Mouse (Mus musculus) gastrocnemius, postnatal 10 days (tissue): Measurements from ENCODE around the gene Rasal2. TPM values are rescaled to one million over a fixed set of nuclear protein-coding genes. Genes with fewer than 3 reads are reported as not detected.

ENCODE experiments used
- DNase-seq: peaks from one replicate; pipeline ENCODE4 v3.0.0; 2021; ENCODE audit warnings: mixed read lengths
- long read RNA-seq, 2 experiments: library from polyadenylated mRNA; stranded (forward); transcript quantifications; one replicate each; pipeline ENCODE4 v2.0.0; 2021
- total RNA-seq, 2 experiments: library from RNA; stranded (reverse); gene quantifications; 2 replicates each; pipeline ENCODE4 v1.2.3; 2021

The Rasal2 gene
- total RNA-seq, result 10 to 100 TPM; 13.1 to 17.4 TPM
- long read RNA-seq, experiment 1, partial matches to known transcripts, result 2 of 7 reads
- long read RNA-seq, experiment 1, other reads (novel, unspliced or antisense), result 4 of 7 reads
- long read RNA-seq, experiment 2, partial matches to known transcripts, result 3 of 4 reads
- long read RNA-seq, experiment 2, other reads (novel, unspliced or antisense), result 0 of 4 reads

GRCm38 (mm10) chr1:157412454-157413369 lies at the start of gene Rasal2:
TSS of gene Rasal2 (minus strand) at chr1:157412595.
- peak; percentile 98 for DNase-seq

DNA sequence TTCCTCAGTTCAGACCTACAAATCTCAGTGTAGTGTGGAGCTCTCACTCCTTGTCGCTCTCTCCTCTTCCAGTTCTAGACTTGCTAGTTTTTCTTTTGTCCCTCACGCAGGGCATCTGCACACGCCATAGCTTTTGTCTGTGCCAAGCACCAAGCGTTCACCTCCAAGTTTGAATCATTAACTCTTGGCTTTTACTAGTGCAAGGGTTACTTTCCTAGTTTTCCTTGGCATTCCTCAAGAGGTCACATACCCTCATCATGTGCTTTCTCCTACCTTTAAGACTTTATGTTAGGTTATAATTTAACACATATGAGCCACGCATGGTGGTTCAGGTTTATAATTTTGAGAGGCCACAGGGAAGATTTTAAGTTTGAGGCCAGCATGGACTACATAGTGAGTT lies 48.9 kb upstream of the Rasal2 start:
- DNase-seq, result no peak

GRCm38 (mm10) chr1:157459904-157460303 lies 47.5 kb upstream of the Rasal2 start:
- DNase-seq, result no peak

GRCm38 (mm10) chr1:157458421-157459208 lies 46.2 kb upstream of the Rasal2 start, which contains the start of gene Cryzl2:
TSS of gene Cryzl2 (plus strand) at chr1:157458577.
- DNase-seq, result peak; percentile 77

GRCm38 (mm10) chr1:157457789-157458188 lies 45.4 kb upstream of the Rasal2 start:
- DNase-seq, result no peak

- DNase-seq, result no peak
These were observed 42.5 kb upstream of the Rasal2 start for GRCm38 (mm10) chr1:157454876-157455275.

DNA sequence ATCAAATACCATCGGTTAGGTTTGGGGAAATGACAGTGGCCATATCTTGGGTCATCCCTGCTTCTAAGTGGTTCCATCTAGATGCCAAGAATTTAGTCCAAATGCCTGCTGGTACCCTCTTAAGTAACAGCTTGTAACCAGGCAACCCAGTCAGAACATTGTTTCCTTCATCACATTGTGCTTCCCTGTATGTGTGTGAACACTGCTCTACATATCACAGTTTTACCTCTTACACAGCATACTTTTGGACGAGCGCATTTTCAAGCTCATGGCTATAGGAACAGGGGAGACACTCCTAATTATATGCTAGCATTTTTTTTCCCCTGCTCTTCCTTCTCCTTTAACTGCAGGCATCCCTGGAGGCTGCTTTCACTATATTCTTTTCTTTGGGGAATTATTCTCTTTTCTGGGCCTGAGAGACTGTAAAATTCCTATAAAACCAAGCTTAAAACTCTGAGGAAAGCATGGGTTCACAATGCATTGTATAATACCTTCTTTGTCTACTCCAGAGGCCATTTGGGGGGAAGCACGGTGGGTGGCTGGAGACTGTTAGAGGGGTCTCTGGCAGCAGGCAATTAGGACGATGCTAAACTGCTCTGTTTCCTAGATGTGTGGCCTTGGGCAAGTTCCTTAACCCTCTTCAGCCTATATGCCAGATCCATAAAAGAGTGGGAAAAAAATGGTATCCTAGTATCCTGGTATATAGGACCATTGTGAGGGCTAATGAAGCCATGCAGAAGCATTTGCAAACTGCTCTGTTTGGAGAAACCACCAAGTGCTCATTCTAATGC lies 40.6 kb upstream of the Rasal2 start:
- no peak for DNase-seq

GRCm38 (mm10) chr1:157452284-157452683 lies 39.9 kb upstream of the Rasal2 start:
- DNase-seq, result no peak

DNA sequence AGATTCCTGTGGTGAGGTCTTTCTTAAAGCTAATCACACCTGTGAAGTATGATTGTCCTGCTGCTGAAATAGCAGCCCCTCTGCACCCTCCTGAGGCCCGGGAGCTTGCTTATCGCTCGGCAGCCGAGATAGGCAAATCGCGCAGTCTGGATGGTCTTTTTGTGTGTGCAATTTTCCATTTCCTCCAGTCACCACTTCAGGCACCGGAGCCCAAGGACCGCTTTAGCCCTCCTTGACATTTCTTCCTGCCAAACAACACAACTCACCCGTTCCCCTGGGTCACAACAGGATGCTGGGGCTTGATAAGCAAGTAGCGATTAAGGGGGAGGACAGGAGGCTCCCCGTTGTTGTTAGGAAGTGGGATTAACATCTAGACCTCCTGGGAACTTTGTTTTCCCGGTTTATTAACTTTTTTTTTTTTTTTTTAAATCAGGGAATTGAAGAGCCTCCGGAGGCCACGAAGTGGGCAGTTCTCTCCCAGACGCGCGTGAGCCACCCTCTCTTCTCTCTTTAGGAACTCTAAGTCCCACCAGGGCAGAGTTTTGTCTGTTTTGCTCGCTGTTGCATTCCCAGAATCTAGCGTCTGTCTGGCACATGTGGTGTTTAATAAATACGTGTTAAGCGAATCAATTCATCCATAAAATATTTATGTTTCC lies 37.7 kb upstream of the Rasal2 start:
- DNase-seq, result peak; percentile 10

- no peak for DNase-seq
These were observed 37.1 kb upstream of the Rasal2 start for GRCm38 (mm10) chr1:157449532-157449931.

GRCm38 (mm10) chr1:157448805-157449188 lies 36.4 kb upstream of the Rasal2 start:
- peak; percentile 28 for DNase-seq

GRCm38 (mm10) chr1:157448164-157448804 lies 35.9 kb upstream of the Rasal2 start:
- no peak for DNase-seq

GRCm38 (mm10) chr1:157447142-157447541 lies 34.7 kb upstream of the Rasal2 start:
- DNase-seq, result no peak

- DNase-seq, result peak; percentile 60
These were observed 33.9 kb upstream of the Rasal2 start for GRCm38 (mm10) chr1:157446325-157446724.

DNA sequence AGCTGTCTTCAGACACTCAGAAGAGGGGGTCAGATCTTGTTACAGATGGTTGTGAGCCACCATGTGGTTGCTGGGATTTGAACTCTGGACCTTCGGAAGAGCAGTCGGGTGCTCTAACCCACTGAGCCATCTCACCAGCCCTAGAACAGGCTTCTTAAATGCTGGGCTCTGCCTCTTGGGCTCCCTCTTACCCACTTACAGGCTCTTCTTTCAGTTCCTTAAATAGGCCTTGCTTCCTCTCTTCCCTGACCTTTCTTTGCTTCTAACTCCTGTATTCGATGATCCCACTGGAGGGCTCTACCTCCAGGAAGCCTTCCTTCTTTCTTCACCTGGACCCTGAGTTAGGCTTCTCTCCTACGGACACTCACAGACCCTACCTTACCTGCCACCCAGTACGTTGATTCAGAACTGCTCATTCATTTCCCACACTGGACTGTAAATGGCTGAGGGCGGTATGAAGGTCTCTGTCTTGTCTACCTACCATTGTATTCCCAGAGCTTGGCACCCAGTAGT lies 33.1 kb upstream of the Rasal2 start:
- no peak for DNase-seq

GRCm38 (mm10) chr1:157444632-157445300 lies 32.4 kb upstream of the Rasal2 start:
- no peak for DNase-seq

DNA sequence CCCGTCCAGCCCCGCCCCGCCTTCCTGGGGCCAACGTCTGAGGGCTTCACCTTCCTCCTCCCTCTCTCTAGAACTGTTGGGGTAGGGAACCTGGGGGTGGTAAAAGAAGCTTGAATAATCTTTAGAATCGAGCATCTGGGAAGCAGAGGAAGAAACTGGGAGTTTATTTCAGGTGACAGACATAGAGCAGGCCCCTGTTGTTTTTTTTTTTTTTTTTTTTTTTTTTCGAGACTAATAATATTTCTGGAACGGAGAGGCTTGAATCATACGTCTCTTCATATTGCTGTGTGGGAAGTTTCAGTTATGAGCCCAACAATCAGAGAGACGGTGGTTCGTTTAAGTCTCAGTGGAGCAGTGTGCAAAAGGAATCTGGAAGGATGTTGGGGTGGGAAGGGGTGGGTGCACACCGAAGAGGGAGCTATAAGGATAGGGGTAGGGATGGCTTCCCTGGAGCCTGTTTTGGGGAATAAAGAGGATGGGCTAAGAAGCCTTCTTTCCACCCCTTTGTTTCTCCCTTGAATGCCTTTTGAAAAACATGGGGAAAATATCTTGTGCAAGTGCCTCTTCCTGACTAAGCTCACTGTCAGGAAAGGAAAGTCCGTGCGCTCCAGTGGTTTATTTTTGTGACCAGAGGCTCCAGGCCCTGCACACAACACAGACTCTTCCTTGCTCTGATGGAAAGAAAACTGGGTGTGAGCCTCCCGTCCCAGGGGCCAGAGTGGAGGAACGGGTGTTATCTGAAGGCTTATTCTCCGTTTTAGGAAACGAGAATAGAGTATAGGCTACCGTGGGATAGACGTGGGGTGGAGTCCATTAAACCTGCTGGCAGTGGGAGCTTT lies 31.5 kb upstream of the Rasal2 start:
- no peak for DNase-seq

GRCm38 (mm10) chr1:157443026-157443722 lies 30.8 kb upstream of the Rasal2 start:
- no peak for DNase-seq
